Mouse (Mus musculus): ENCODE data around the gene Appl1. TPM values are rescaled to one million over a fixed set of nuclear protein-coding genes. Genes with fewer than 3 reads are reported as not detected.
A peak's percentile ranks its signal among the peaks of the same experiment; 100 is the strongest.

Appl1 gene
- total and polyA plus RNA-seq, 2 experiments from 2014 or later, result 33.0 to 64.7 TPM

DNA sequence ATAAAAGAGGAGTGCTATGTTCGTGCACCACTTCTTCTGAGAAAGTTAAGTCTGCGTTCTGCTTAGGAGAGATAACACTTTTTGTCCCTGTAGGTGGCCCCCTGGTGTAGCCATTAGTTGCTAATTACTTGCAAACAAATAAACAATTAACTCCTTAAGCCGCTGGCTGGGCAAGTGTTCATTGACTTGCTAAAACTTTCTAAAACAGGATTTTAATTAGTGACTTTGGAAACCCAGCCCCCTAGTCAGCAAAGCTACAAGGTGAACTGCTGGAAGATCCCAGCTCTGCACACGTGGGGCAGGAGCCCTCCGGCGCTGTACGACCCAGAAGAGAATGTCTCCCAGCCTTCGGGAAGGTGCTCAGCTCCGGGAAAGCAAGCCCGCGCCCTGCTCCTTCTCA, 29.4 kb upstream of the Appl1 start:
- Histone ChIP-seq H3K27ac (no peak overlapping the region), H3K4me3 (ENCODE audit: low read length) (no peak overlapping the region), H3K9me3 (ENCODE audit: low read length) (no peaks in the 10 kb centered on the region), H3K36me3 (ENCODE audit: insufficient read depth, low read length) (no peaks in the 10 kb centered on the region), H3K27me3 (ENCODE audit: insufficient read depth, low read length) (no peaks in the 10 kb centered on the region; the same call in 1 of the 2 replicates), H3K4me2 (ENCODE audit: low read depth, low read length) (peak overlapping the region; percentile 33; the same call in 1 of the 2 replicates), H3K4me1 (ENCODE audit: insufficient read depth, low read length) (peaks cover 5% of the 10 kb centered on the region; the same call in 1 of the 2 replicates), H3K9ac (replicated peaks; ENCODE audit: low read length) (no peak overlapping the region)
- WGBS, result 5% methylated on average over 11 of the region's 11 CpGs
- TF ChIP-seq CTCF (IDR thresholded peaks at IDR 0.05; ENCODE audit: low read depth), result no peak
- no peak for DNase-seq (ENCODE audit: low spot score)
- ATAC-seq, result no peak

DNA sequence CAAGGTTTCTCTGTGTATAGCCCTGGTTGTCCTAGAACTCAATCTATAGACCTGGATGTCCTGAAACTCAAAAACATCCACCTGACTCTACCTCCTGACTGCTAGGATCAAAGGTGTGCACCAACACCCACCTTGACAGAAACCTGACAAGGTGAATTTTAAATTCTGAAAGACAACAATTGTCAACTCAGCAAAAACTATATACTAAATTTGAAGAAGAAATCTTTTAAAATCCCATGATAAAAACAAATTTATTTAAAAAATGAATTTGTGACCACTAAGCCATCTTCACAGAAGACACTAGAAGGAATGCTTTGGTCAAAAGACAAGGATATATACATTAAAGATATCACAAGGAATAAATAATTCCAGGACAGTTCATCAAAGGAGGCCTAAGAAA, 25.2 kb upstream of the Appl1 start:
- no peaks in the 10 kb centered on the region for H3K36me3 ChIP-seq (ENCODE audit: insufficient read depth, low read length)
- ATAC-seq (no peak), DNase-seq (ENCODE audit: low spot score) (no peak)
- H3K27ac ChIP-seq, result no peak overlapping the region
- no peaks in the 10 kb centered on the region for H3K9me3 ChIP-seq (ENCODE audit: low read length)
- no peak overlapping the region for H3K4me3 ChIP-seq (ENCODE audit: low read length)
- H3K27me3 ChIP-seq (ENCODE audit: insufficient read depth, low read length), result no peaks in the 10 kb centered on the region; the same call in 1 of the 2 replicates
- TF ChIP-seq CTCF (IDR thresholded peaks at IDR 0.05; ENCODE audit: low read depth), result no peak
- no peak overlapping the region for H3K4me2 ChIP-seq (ENCODE audit: low read depth, low read length)
- H3K9ac ChIP-seq (replicated peaks; ENCODE audit: low read length), result no peak overlapping the region
- peaks cover 5% of the 10 kb centered on the region; the same call in 1 of the 2 replicates for H3K4me1 ChIP-seq (ENCODE audit: insufficient read depth, low read length)

DNA sequence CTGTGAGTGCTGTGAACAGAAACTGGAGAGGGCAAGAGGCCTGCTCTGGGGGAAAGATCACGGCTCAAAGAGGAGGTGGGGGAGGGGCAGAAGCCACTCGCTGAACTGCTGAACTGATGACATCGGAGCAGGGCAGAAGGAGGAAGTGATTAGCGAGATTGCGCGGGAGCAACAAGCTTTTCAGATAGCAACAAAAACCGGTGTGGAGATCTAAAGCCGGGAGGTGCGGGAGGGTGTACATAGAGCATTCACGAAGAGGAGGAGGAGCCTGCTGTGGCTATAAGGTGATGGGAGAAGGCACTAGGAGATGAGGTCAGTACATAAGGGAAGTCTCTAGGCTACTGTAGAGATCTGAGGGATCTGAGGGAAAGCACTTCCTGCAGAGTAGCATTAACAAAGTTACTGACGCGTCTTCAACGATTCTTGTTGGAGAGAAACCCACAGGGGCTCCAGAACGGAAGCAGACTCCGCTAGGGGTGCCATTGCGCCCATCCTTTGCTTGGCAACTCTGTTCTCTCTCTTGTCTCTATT, 23.2 kb upstream of the Appl1 start, which contains the start of gene Hesx1:
Gene Hesx1, plus strand, starts transcription at position 206 of the 531 bp plus-strand sequence.
- peak; percentile 49 for TF ChIP-seq CTCF (IDR thresholded peaks at IDR 0.05; ENCODE audit: low read depth)
- ATAC-seq, result peak; percentile 61
- Histone ChIP-seq H3K27ac (no peak within 1 kb of the TSS), H3K9me3 (ENCODE audit: low read length) (no peaks in the 10 kb centered on the region), H3K36me3 (ENCODE audit: insufficient read depth, low read length) (no peaks in the 10 kb centered on the region), H3K4me1 (ENCODE audit: insufficient read depth, low read length) (no peaks in the 10 kb centered on the region), H3K4me3 (ENCODE audit: low read length) (peak within 1 kb of the TSS; percentile 33), H3K27me3 (ENCODE audit: insufficient read depth, low read length) (no peaks in the 10 kb centered on the region), H3K4me2 (ENCODE audit: low read depth, low read length) (peak within 1 kb of the TSS; percentile 54), H3K9ac (replicated peaks; ENCODE audit: low read length) (no peak within 1 kb of the TSS)
- 6% methylated on average over 16 of the region's 16 CpGs for WGBS
- DNase-seq (ENCODE audit: low spot score), result peak; percentile 55

DNA sequence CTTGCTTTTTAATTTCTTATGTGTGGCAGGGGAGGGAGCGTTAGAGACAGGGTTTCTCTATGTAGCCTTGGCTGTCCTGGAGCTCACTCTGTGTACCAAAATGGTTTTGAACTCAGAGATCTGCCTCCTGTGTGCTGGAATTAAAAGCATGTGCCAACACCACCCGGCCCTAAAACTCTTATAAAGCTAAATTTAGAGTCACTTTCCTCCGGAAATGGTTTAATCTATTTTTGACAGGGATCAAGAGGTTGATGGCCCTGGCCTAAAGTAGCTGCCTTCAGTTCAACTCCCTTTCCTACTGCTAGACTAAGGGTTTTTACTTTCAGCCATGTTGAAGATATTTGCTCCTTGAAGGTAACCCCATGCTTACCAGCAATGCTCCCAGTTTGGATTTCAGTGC, 22.4 kb upstream of the Appl1 start:
- 78% methylated on average over 3 of the region's 3 CpGs for WGBS
- no peak for ATAC-seq
- DNase-seq (ENCODE audit: low spot score), result no peak

DNA sequence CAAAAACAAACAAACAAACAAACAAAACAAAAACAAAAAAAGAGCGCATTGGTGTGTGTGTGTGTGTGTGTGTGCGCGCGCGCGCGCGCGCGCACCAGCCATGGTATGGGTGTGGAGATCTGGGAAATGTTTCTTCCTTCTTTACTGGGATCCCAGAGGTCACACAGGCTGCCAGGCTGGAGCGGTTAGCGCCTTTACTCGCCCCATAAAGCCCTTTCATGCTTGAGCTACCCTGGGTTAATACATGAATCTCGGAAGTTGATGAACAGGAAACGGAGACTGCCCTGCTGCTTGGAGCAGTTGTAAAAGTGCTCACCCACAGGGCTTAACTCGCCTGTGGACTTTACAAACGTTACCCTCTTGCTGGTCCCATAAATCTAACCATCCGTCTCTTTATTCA, 20.6 kb upstream of the Appl1 start:
- no peaks in the 10 kb centered on the region for H3K9me3 ChIP-seq (ENCODE audit: low read length)
- H3K36me3 ChIP-seq (ENCODE audit: insufficient read depth, low read length), result no peaks in the 10 kb centered on the region
- no peak overlapping the region for H3K27ac ChIP-seq
- H3K4me2 ChIP-seq (ENCODE audit: low read depth, low read length), result no peak overlapping the region
- H3K4me3 ChIP-seq (ENCODE audit: low read length), result no peak overlapping the region
- no peak for TF ChIP-seq CTCF (IDR thresholded peaks at IDR 0.05; ENCODE audit: low read depth)
- WGBS, result 66% methylated on average over 18 of the region's 18 CpGs
- no peaks in the 10 kb centered on the region for H3K4me1 ChIP-seq (ENCODE audit: insufficient read depth, low read length)
- no peaks in the 10 kb centered on the region for H3K27me3 ChIP-seq (ENCODE audit: insufficient read depth, low read length)
- DNase-seq (ENCODE audit: low spot score) (no peak), ATAC-seq (no peak)
- no peak overlapping the region for H3K9ac ChIP-seq (replicated peaks; ENCODE audit: low read length)

More for the DNA sequence above, 22.4 kb upstream of the Appl1 start:
- no peak for TF ChIP-seq CTCF (IDR thresholded peaks at IDR 0.05; ENCODE audit: low read depth)
- Histone ChIP-seq H3K9ac (replicated peaks; ENCODE audit: low read length) (no peak overlapping the region), H3K27ac (no peak overlapping the region), H3K4me1 (ENCODE audit: insufficient read depth, low read length) (no peaks in the 10 kb centered on the region), H3K4me3 (ENCODE audit: low read length) (no peak overlapping the region), H3K27me3 (ENCODE audit: insufficient read depth, low read length) (no peaks in the 10 kb centered on the region), H3K9me3 (ENCODE audit: low read length) (no peaks in the 10 kb centered on the region), H3K4me2 (ENCODE audit: low read depth, low read length) (no peak overlapping the region), H3K36me3 (ENCODE audit: insufficient read depth, low read length) (no peaks in the 10 kb centered on the region)

DNA sequence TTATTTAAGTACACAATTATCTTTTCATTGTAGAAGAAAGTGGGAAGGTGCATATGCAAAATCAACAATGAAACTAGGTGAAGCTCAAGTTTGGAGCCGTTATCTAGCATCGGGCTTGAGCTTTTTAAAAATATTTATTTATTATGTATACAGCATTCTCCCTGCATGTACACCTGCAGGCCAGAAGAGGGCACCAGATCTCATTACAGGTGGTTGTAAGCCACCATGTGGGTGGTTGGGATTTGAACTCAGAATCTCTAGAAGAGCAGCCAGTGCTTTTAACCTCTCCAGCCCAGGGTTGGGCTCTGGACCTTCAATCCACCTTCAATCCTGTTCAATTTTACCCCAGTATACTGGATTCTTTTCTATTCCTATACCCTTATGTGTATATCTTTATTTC, 17.7 kb upstream of the Appl1 start:
- Histone ChIP-seq H3K9me3 (ENCODE audit: low read length) (no peaks in the 10 kb centered on the region), H3K4me2 (ENCODE audit: low read depth, low read length) (no peak overlapping the region), H3K4me1 (ENCODE audit: insufficient read depth, low read length) (no peaks in the 10 kb centered on the region), H3K27ac (no peak overlapping the region), H3K27me3 (ENCODE audit: insufficient read depth, low read length) (no peaks in the 10 kb centered on the region), H3K36me3 (ENCODE audit: insufficient read depth, low read length) (no peaks in the 10 kb centered on the region), H3K9ac (replicated peaks; ENCODE audit: low read length) (no peak overlapping the region), H3K4me3 (ENCODE audit: low read length) (no peak overlapping the region)
- DNase-seq (ENCODE audit: low spot score) (no peak), ATAC-seq (no peak)
- TF ChIP-seq CTCF (IDR thresholded peaks at IDR 0.05; ENCODE audit: low read depth), result peak; percentile 47
- 72% methylated on average over 2 of the region's 2 CpGs for whole genome bisulfite sequencing

DNA sequence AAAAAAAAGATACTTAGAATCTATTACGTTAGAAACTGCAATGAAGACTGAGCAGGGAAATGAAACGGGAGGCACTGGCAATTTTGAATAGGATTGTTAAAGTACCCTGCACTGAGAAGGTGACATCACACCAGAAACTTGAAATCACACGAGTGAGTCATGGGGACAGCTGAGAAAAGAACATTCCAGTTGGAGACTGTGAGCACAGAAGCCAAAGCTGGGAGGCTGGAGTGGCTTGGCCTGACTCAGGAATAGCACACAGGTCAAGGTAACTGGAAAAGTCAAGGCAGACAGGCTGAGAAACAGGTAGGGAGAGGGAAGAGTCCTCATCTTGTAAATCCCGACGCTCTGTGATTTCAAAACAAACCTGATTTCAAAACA, 11.1 kb upstream of the Appl1 start:
- WGBS, result 79% methylated on average over 5 of the region's 5 CpGs
- H3K27ac ChIP-seq, result no peak overlapping the region
- no peak overlapping the region for H3K4me2 ChIP-seq (ENCODE audit: low read depth, low read length)
- TF ChIP-seq CTCF (IDR thresholded peaks at IDR 0.05; ENCODE audit: low read depth), result no peak
- DNase-seq (ENCODE audit: low spot score), result no peak
- no peak overlapping the region for H3K9ac ChIP-seq (replicated peaks; ENCODE audit: low read length)
- H3K27me3 ChIP-seq (ENCODE audit: insufficient read depth, low read length), result no peaks in the 10 kb centered on the region
- no peaks in the 10 kb centered on the region for H3K4me1 ChIP-seq (ENCODE audit: insufficient read depth, low read length)
- H3K9me3 ChIP-seq (ENCODE audit: low read length), result peaks cover 5% of the 10 kb centered on the region; the same call in 1 of the 2 replicates
- H3K36me3 ChIP-seq (ENCODE audit: insufficient read depth, low read length), result no peaks in the 10 kb centered on the region
- no peak for ATAC-seq
- H3K4me3 ChIP-seq (ENCODE audit: low read length), result no peak overlapping the region
